Mouse (Mus musculus): ENCODE data around the gene Cdyl. TPM values are rescaled to one million over a fixed set of nuclear protein-coding genes. Genes with fewer than 3 reads are reported as not detected.
"Not testable (repeated sequence)": the region's sequence is repeated elsewhere in the genome, so short reads cannot be mapped to it uniquely, and the experiment has no call there.

Cdyl gene
- total and polyA plus RNA-seq, 3 experiments = 36.3 to 104 (median 47.9) TPM

DNA sequence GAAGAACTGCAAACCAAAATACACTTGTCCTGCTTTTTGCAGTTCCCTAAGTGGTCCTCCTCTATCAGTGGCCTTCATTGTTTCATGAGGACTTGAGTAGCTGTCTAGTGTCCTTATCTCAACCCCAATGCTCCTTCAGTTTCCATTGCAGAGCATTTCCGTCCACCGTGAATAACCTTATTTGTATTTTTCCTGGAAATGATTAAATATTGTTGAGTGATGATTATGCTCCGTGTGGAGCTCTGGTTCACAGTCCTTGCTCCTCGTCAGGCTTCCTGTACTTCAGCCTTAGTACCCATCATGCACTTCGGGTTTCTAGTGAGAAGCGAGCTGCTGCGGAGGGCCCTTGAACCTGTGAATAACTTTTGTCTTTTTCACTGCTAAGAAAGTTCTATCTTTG is 176.0 kb downstream of the Cdyl start:
- no peak for TF ChIP-seq POLR2AphosphoS5 (IDR thresholded peaks at IDR 0.05; ENCODE audit: insufficient replicate concordance, low read depth, low read length)
- TF ChIP-seq GATA2 (IDR thresholded peaks at IDR 0.05; ENCODE audit: borderline replicate concordance, low read depth, low read length) = no peak
- DNase-seq (ENCODE audit: low spot score) = no peak
- peaks cover 48% of the 10 kb centered on the region for H3K4me1 ChIP-seq (ENCODE audit: insufficient read depth, low read depth, low read length)
- H3K4me3 ChIP-seq (ENCODE audit: low read depth, low read length) = no peak overlapping the region
- peaks cover 3% of the 10 kb centered on the region; the same call in 1 of the 2 replicates for H3K9me3 ChIP-seq (replicated peaks)
- ATAC-seq (ENCODE audit: extremely low read depth, insufficient number of reproducible peaks, low FRiP score, poor library complexity, severe bottlenecking) = peak; percentile 28
- peaks cover 78% of the 10 kb centered on the region for H3K36me3 ChIP-seq (replicated peaks)
- H3K27me3 ChIP-seq (ENCODE audit: insufficient read depth, low read length) = no peaks in the 10 kb centered on the region

GRCm38 (mm10) chr13:35836501-35836900 is 176.9 kb downstream of the Cdyl start:
- not testable (repeated sequence) for ATAC-seq (ENCODE audit: extremely low read depth, insufficient number of reproducible peaks, low FRiP score, poor library complexity, severe bottlenecking); H3K9me3 ChIP-seq (replicated peaks); H3K27me3 ChIP-seq (ENCODE audit: insufficient read depth, low read length); DNase-seq (ENCODE audit: low spot score); H3K4me3 ChIP-seq (ENCODE audit: low read depth, low read length)
- peaks cover 81% of the 10 kb centered on the region for H3K36me3 ChIP-seq (replicated peaks)
- H3K4me1 ChIP-seq (ENCODE audit: insufficient read depth, low read depth, low read length) = peaks cover 50% of the 10 kb centered on the region

DNA sequence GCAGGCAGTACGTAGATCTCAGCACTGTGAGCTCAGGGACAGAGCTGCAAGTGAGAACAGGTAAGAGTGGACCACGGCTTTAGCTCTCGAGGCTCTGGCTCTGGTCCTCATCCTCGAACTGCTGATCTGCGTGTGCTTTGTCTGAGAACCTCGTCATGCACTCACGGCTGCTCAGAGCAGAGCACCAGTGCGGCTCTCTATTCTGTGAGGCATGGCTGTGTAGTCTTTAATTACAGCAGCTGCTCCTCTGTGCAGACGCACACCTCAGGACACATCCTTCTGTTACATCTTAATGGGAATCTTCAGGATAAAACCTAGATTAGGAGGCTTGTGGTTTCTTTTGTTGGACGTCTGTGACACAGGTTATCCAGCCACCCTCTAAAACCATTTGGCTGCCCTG is 180.5 kb downstream of the Cdyl start:
- H3K4me1 ChIP-seq (ENCODE audit: insufficient read depth, low read depth, low read length) = peaks cover 34% of the 10 kb centered on the region
- H3K9me3 ChIP-seq (replicated peaks) = peaks cover 3% of the 10 kb centered on the region; the same call in 1 of the 2 replicates
- no peaks in the 10 kb centered on the region for H3K27me3 ChIP-seq (ENCODE audit: insufficient read depth, low read length)
- H3K4me3 ChIP-seq (ENCODE audit: low read depth, low read length) = no peak overlapping the region
- no peak for ATAC-seq (ENCODE audit: extremely low read depth, insufficient number of reproducible peaks, low FRiP score, poor library complexity, severe bottlenecking)
- DNase-seq (ENCODE audit: low spot score) = no peak
- H3K36me3 ChIP-seq (replicated peaks) = peaks cover 91% of the 10 kb centered on the region
- TF ChIP-seq POLR2AphosphoS5 (IDR thresholded peaks at IDR 0.05; ENCODE audit: insufficient replicate concordance, low read depth, low read length) = no peak
- no peak for TF ChIP-seq CTCF (IDR thresholded peaks at IDR 0.05; ENCODE audit: low read depth, low read length)
- TF ChIP-seq TAL1 (conservative IDR thresholded peaks at IDR 0.05; ENCODE audit: low read depth, low read length) = no peak
- TF ChIP-seq GATA2 (IDR thresholded peaks at IDR 0.05; ENCODE audit: borderline replicate concordance, low read depth, low read length) = no peak
- TF ChIP-seq GATA1 (IDR thresholded peaks at IDR 0.05; ENCODE audit: borderline replicate concordance, low read length) = no peak

DNA sequence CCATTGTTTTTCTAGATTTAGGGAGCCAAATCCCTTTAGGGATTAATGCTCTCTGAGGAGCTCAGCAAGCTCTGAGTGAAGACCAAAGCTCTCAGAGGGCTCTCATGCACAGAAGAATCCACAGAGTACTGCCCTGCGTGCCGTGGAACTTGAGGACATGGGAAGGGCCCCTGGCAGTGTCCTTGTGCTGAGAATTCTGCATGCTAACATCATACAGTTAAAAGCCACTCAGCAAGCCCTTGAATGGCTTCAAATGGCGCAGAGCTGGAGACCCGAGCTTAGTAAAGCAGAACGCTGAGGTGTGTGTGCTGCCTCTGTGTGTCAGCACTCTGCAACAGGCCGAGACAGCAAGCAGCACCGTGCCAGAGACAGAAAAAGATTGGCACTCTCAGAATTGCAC is 183.8 kb downstream of the Cdyl start:
- Histone ChIP-seq H3K4me3 (ENCODE audit: low read depth, low read length) (no peak overlapping the region), H3K9me3 (replicated peaks) (no peaks in the 10 kb centered on the region), H3K27me3 (ENCODE audit: insufficient read depth, low read length) (no peaks in the 10 kb centered on the region), H3K4me1 (ENCODE audit: insufficient read depth, low read depth, low read length) (peaks cover 26% of the 10 kb centered on the region), H3K36me3 (replicated peaks) (peaks cover 99% of the 10 kb centered on the region)
- ATAC-seq (ENCODE audit: extremely low read depth, insufficient number of reproducible peaks, low FRiP score, poor library complexity, severe bottlenecking) (no peak), DNase-seq (ENCODE audit: low spot score) (no peak)
- no peak for TF ChIP-seq GATA1 (IDR thresholded peaks at IDR 0.05; ENCODE audit: borderline replicate concordance, low read length)
- TF ChIP-seq GATA2 (IDR thresholded peaks at IDR 0.05; ENCODE audit: borderline replicate concordance, low read depth, low read length) = no peak
- no peak for TF ChIP-seq CTCF (IDR thresholded peaks at IDR 0.05; ENCODE audit: low read depth, low read length)
- no peak for TF ChIP-seq POLR2AphosphoS5 (IDR thresholded peaks at IDR 0.05; ENCODE audit: insufficient replicate concordance, low read depth, low read length)
- TF ChIP-seq TAL1 (conservative IDR thresholded peaks at IDR 0.05; ENCODE audit: low read depth, low read length) = no peak

DNA sequence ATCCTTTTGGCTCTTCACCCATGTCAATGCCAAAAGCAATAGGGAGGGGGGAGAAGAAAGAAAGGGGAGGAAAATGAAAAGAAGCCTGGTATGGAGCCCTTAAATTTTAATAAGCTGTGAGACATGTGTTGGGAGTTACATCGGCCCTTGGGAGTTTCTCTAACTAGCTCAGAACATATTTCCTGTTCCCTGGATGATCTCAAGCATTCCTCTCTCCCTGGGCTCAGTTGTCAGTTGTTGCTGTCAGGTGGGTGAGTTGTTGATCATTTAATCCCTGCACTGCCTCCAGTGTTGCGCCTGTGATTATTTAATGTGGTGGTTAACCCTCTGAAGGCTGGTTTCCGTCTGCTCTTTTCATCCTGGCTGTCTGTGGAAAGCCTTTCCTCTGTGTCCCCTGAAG is 185.7 kb downstream of the Cdyl start:
- TF ChIP-seq GATA2 (IDR thresholded peaks at IDR 0.05; ENCODE audit: borderline replicate concordance, low read depth, low read length) (no peak), GATA1 (IDR thresholded peaks at IDR 0.05; ENCODE audit: borderline replicate concordance, low read length) (no peak), TAL1 (conservative IDR thresholded peaks at IDR 0.05; ENCODE audit: low read depth, low read length) (no peak), CTCF (IDR thresholded peaks at IDR 0.05; ENCODE audit: low read depth, low read length) (no peak), POLR2AphosphoS5 (IDR thresholded peaks at IDR 0.05; ENCODE audit: insufficient replicate concordance, low read depth, low read length) (no peak)
- no peaks in the 10 kb centered on the region for H3K9me3 ChIP-seq (replicated peaks)
- H3K4me3 ChIP-seq (ENCODE audit: low read depth, low read length) = no peak overlapping the region
- H3K36me3 ChIP-seq (replicated peaks) = peaks cover 96% of the 10 kb centered on the region
- ATAC-seq (ENCODE audit: extremely low read depth, insufficient number of reproducible peaks, low FRiP score, poor library complexity, severe bottlenecking) (no peak), DNase-seq (ENCODE audit: low spot score) (no peak)
- peaks cover 24% of the 10 kb centered on the region for H3K4me1 ChIP-seq (ENCODE audit: insufficient read depth, low read depth, low read length)
- H3K27me3 ChIP-seq (ENCODE audit: insufficient read depth, low read length) = no peaks in the 10 kb centered on the region

DNA sequence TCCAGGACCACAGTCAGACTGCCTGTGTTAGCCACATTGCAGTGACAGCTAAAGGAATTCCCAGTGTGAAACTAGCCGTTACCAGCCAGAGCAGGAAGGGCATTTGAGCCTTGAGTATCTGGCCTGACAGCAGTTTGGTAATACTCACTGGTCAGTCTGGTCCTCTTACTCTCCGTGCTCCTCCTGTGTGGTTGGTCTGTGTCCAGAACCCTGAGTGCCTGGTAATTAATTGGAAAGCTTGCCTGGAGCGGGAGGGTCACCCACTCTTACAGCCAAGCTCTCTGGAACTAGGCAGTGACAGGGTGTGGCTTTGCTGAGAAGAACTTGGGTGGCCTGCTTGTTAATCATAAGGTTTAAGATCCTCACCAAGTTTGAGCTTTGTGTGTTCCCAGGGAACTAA is 189.1 kb downstream of the Cdyl start:
- H3K36me3 ChIP-seq (replicated peaks) = peaks cover 92% of the 10 kb centered on the region
- H3K4me3 ChIP-seq (ENCODE audit: low read depth, low read length) = no peak overlapping the region
- H3K27me3 ChIP-seq (ENCODE audit: insufficient read depth, low read length) = no peaks in the 10 kb centered on the region
- H3K9me3 ChIP-seq (replicated peaks) = no peaks in the 10 kb centered on the region
- ATAC-seq (ENCODE audit: extremely low read depth, insufficient number of reproducible peaks, low FRiP score, poor library complexity, severe bottlenecking) (no peak), DNase-seq (ENCODE audit: low spot score) (no peak)
- peaks cover 20% of the 10 kb centered on the region for H3K4me1 ChIP-seq (ENCODE audit: insufficient read depth, low read depth, low read length)
- no peak for TF ChIP-seq CTCF (IDR thresholded peaks at IDR 0.05; ENCODE audit: low read depth, low read length)
- no peak for TF ChIP-seq GATA1 (IDR thresholded peaks at IDR 0.05; ENCODE audit: borderline replicate concordance, low read length)
- TF ChIP-seq POLR2AphosphoS5 (IDR thresholded peaks at IDR 0.05; ENCODE audit: insufficient replicate concordance, low read depth, low read length) = no peak
- no peak for TF ChIP-seq GATA2 (IDR thresholded peaks at IDR 0.05; ENCODE audit: borderline replicate concordance, low read depth, low read length)
- no peak for TF ChIP-seq TAL1 (conservative IDR thresholded peaks at IDR 0.05; ENCODE audit: low read depth, low read length)

DNA sequence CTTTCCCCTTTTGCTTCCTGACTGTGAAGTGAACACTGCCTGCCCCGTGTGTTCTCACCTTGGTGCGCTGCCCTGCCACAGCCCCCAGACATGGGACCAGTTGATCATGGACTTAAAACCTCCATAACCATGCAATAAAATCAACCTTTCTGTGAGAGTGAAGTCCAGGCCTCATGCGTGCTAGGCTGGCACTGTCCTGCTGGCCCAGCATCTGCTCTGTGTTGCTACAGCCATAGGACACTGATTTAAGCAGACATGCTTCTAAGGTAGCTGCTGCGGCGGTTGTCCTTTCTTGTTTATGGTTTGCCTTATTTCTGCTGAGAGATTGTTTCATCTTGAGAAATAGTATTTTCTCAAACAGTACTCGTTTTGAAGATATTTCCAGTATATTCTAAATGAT is 191.9 kb downstream of the Cdyl start:
- Histone ChIP-seq H3K4me3 (ENCODE audit: low read depth, low read length) (no peak overlapping the region), H3K4me1 (ENCODE audit: insufficient read depth, low read depth, low read length) (peaks cover 16% of the 10 kb centered on the region), H3K27me3 (ENCODE audit: insufficient read depth, low read length) (no peaks in the 10 kb centered on the region), H3K36me3 (replicated peaks) (peaks cover 92% of the 10 kb centered on the region), H3K9me3 (replicated peaks) (no peaks in the 10 kb centered on the region)
- ATAC-seq (ENCODE audit: extremely low read depth, insufficient number of reproducible peaks, low FRiP score, poor library complexity, severe bottlenecking) (no peak), DNase-seq (ENCODE audit: low spot score) (no peak)
- TF ChIP-seq TAL1 (conservative IDR thresholded peaks at IDR 0.05; ENCODE audit: low read depth, low read length) (no peak), POLR2AphosphoS5 (IDR thresholded peaks at IDR 0.05; ENCODE audit: insufficient replicate concordance, low read depth, low read length) (no peak), GATA1 (IDR thresholded peaks at IDR 0.05; ENCODE audit: borderline replicate concordance, low read length) (no peak), CTCF (IDR thresholded peaks at IDR 0.05; ENCODE audit: low read depth, low read length) (no peak), GATA2 (IDR thresholded peaks at IDR 0.05; ENCODE audit: borderline replicate concordance, low read depth, low read length) (no peak)
